Comparison of ENCODE assay signal across 13 mouse cellular contexts in the genomic region with DNA sequence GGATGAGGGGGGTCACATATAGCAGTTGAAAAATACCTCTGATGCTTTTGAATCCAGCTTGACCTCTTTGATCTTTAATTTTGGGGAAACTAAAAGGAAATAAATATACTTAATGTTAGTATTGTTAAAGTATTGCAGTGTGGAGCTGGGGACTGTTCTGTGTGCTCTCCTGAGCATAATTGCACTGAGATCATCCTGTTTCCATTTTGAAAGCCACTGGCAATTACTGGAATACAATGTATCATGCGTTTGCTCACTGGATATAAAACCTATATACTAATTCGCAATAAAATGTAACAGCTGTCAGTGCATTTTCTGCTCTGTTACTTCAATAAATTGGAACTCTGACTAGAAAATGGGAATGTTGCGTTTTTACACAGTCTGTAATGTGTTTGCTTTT.
DNase-seq lines count a peak whose midpoint lies in the region; ATAC-seq and TF ChIP-seq lines count a peak whose summit lies in the region.
"Had no signal": no experiment of that assay in that cellular context is flagged by ENCODE, and none has a peak within 500 bp of the region (broad histone marks: within the 10 kb centered on the region; RNA-seq: fewer than 3 reads in every experiment).

No protein-coding gene starts in this region.

- no peaks in the 10 kb centered on the region for H3K36me3 ChIP-seq in neural tube, embryonic 11.5 days (ENCODE audit: control insufficient read depth, insufficient read depth, low read length)
- no peaks in the 10 kb centered on the region for H3K36me3 ChIP-seq in midbrain, embryonic 13.5 days
- no peaks in the 10 kb centered on the region for H3K36me3 ChIP-seq in thymus, adult 2 months (ENCODE audit: control insufficient read depth, insufficient read depth, low read length)
- H3K36me3 ChIP-seq: liver, embryonic 15.5 days had no signal

- H3K9me3 ChIP-seq in neural tube, embryonic 11.5 days (ENCODE audit: control insufficient read depth, low read length), result no peaks in the 10 kb centered on the region
- H3K9me3 ChIP-seq in midbrain, embryonic 13.5 days, result no peaks in the 10 kb centered on the region
- H3K9me3 ChIP-seq: liver, embryonic 15.5 days had no signal

- DNase-seq in embryo, embryonic 10.5 days (ENCODE audit: low spot score), result peak; percentile 6
- no peak for DNase-seq in embryo, embryonic 10 days (ENCODE audit: low spot score)
- DNase-seq in neural tube, embryonic 11.5 days (ENCODE audit: low spot score), result no peak
- DNase-seq in neural tube, embryonic 10.5 days (ENCODE audit: extremely low spot score, low spot score), result no peak
- DNase-seq in left cerebral cortex, postnatal 25 days (ENCODE audit: low spot score in 2 of 2), result no peak
- DNase-seq in thymus, adult 2 months, result no peak
- DNase-seq in urinary bladder, postnatal 25 days (ENCODE audit: low spot score), result no peak
- DNase-seq: cerebellum, adult 18-20 months; gastrocnemius, postnatal 10 days; lung, postnatal 36 days; thymus, postnatal 14 days had no signal

- ATAC-seq in neural tube, embryonic 11.5 days (ENCODE audit: insufficient read depth, low FRiP score, low TSS enrichment), result no peak
- no peak for ATAC-seq in midbrain, embryonic 13.5 days

- TF ChIP-seq POLR2A in thymus, adult 2 months (IDR thresholded peaks at IDR 0.05; ENCODE audit: control insufficient read depth, extremely low read depth, insufficient read depth, low read length, poor library complexity), result no peak

- 64% methylated on average over 3 of the region's 3 CpGs for WGBS in neural tube, embryonic 11.5 days
- 64% methylated on average over 3 of the region's 3 CpGs for whole genome bisulfite sequencing in midbrain, embryonic 13.5 days
- 89% methylated on average over 3 of the region's 3 CpGs for WGBS in thymus, adult 2 months

- H3K4me2 ChIP-seq in neural tube, embryonic 11.5 days (ENCODE audit: low read depth), result peak overlapping the region; percentile 35; the same call in 1 of the 2 replicates
- H3K4me2 ChIP-seq in midbrain, embryonic 13.5 days (replicated peaks), result peak overlapping the region; percentile 50
- H3K4me2 ChIP-seq: liver, embryonic 15.5 days had no signal

- no peak overlapping the region for H3K27ac ChIP-seq in neural tube, embryonic 11.5 days (ENCODE audit: low read depth, low read length)
- peak overlapping the region; percentile 77 for H3K27ac ChIP-seq in midbrain, embryonic 13.5 days
- H3K27ac ChIP-seq in thymus, adult 2 months (ENCODE audit: control insufficient read depth, insufficient read depth, low read length), result no peak overlapping the region
- H3K27ac ChIP-seq: liver, embryonic 15.5 days had no signal

- no peak for TF ChIP-seq CTCF in thymus, adult 2 months (IDR thresholded peaks at IDR 0.05; ENCODE audit: borderline replicate concordance, control insufficient read depth, extremely low read depth, insufficient read depth, low read length, poor library complexity)

- intact Hi-C loops in left cerebral cortex, postnatal 25 days (cut with DNase I), result loop anchor here (2.0 to 10.0 kb wide), 8 partner anchors 80 to 964 kb away; a partner anchor contains a TSS

- no peak overlapping the region for H3K4me3 ChIP-seq in neural tube, embryonic 11.5 days (ENCODE audit: low read depth, low read length)
- H3K4me3 ChIP-seq in midbrain, embryonic 13.5 days (replicated peaks), result no peak overlapping the region; the same call in 1 of the 2 replicates
- no peak overlapping the region for H3K4me3 ChIP-seq in thymus, adult 2 months (ENCODE audit: control insufficient read depth, insufficient read depth, low read length)
- H3K4me3 ChIP-seq: liver, embryonic 15.5 days had no signal

- H3K4me1 ChIP-seq in neural tube, embryonic 11.5 days (ENCODE audit: control insufficient read depth, insufficient read depth, low read length), result 0 out of 2 replicates have a peak, but pooled peaks cover 5% of the 10 kb centered on the region
- H3K4me1 ChIP-seq in midbrain, embryonic 13.5 days (replicated peaks), result peaks cover 46% of the 10 kb centered on the region
- no peaks in the 10 kb centered on the region for H3K4me1 ChIP-seq in thymus, adult 2 months (replicated peaks; ENCODE audit: control insufficient read depth, insufficient read depth, low read length)
- H3K4me1 ChIP-seq: liver, embryonic 15.5 days had no signal

- no peak overlapping the region for H3K9ac ChIP-seq in neural tube, embryonic 11.5 days (ENCODE audit: low read length)
- 0 out of 2 replicates have a peak overlapping the region, but pooled peaks have one; percentile 39 for H3K9ac ChIP-seq in midbrain, embryonic 13.5 days (replicated peaks)
- H3K9ac ChIP-seq: liver, embryonic 15.5 days had no signal

- H3K27me3 ChIP-seq in neural tube, embryonic 11.5 days (ENCODE audit: control insufficient read depth, insufficient read depth, low read length), result no peaks in the 10 kb centered on the region
- H3K27me3 ChIP-seq in midbrain, embryonic 13.5 days, result no peaks in the 10 kb centered on the region
- no peaks in the 10 kb centered on the region for H3K27me3 ChIP-seq in thymus, adult 2 months (ENCODE audit: control insufficient read depth, insufficient read depth, low read length)
- H3K27me3 ChIP-seq: liver, embryonic 15.5 days had no signal
